Mouse (Mus musculus) spleen, adult 2 months (tissue): ENCODE data around the gene Srrm1.

Experiments used
- CTCF ChIP-seq: fragments of 200-500 bp; IDR thresholded peaks from 2 replicates; pipeline ENCODE4 v1.5.1; 2011; ENCODE audit warnings: mild to moderate bottlenecking, inconsistent platforms; ENCODE audit not compliant: insufficient read depth, insufficient read length, insufficient replicate concordance; ENCODE audit errors: extremely low read depth
- POLR2A ChIP-seq: fragments of 200-500 bp; IDR thresholded peaks from 2 replicates; pipeline ENCODE4 v1.6.1; 2011; ENCODE audit warnings: low read depth, low read length, inconsistent platforms

- no peak for TF ChIP-seq CTCF
- TF ChIP-seq POLR2A, result no peak
Observed at GRCm38 (mm10) chr4:135300248-135301041, 52.7 kb downstream of the Srrm1 start.
